Mouse (Mus musculus) limb, embryonic 12.5 days (tissue): ENCODE measurements around the gene Prpf40b. TPM values are rescaled to one million over a fixed set of nuclear protein-coding genes. Genes with fewer than 3 reads are reported as not detected.

Source experiments
- polyA plus RNA-seq: library from polyadenylated mRNA; unstranded; fragments of >200 nt; fragmentation: Nextera tagmentation; extraction: Ambion mirVana; gene quantifications from 2 replicates; pipeline ENCODE4 v1.2.1, GENCODE M21; 2016

The Prpf40b gene
- polyA plus RNA-seq, 1 experiment from 2014 or later = 74.6 TPM

Other genes starting within 250 kb of the Prpf40b start
- gene Prph, start 239.9 kb upstream of the Prpf40b start, polyA plus RNA-seq = 0.19 and 5.1 TPM in 2 replicates
- 39.5 and 47.1 TPM in 2 replicates for gene Troap, start 220.5 kb upstream of the Prpf40b start, polyA plus RNA-seq
- gene C1ql4, start 207.3 kb upstream of the Prpf40b start, polyA plus RNA-seq = 0.19 TPM in 1 of 2 replicates, not detected in the other
- gene Dnajc22, start 201.9 kb upstream of the Prpf40b start, polyA plus RNA-seq = 1.2 and 1.7 TPM in 2 replicates
- 78.7 and 79.2 TPM in 2 replicates for gene Spats2, start 169.2 kb upstream of the Prpf40b start, polyA plus RNA-seq
- gene Kcnh3, start 70.2 kb upstream of the Prpf40b start, polyA plus RNA-seq = 0.13 and 0.24 TPM in 2 replicates
- gene Mcrs1, start 43.1 kb upstream of the Prpf40b start, polyA plus RNA-seq = 154 and 158 TPM in 2 replicates
- not detected in 2 replicates for gene Fam186b, start 801 bp downstream of the Prpf40b start, polyA plus RNA-seq
- 33.6 and 40.6 TPM in 2 replicates for gene Fmnl3, start 75.4 kb downstream of the Prpf40b start, polyA plus RNA-seq
- gene Tmbim6, start 97.8 kb downstream of the Prpf40b start, polyA plus RNA-seq = 240 and 252 TPM in 2 replicates
- 13.6 and 14.6 TPM in 2 replicates for gene Nckap5l, start 162.7 kb downstream of the Prpf40b start, polyA plus RNA-seq
- gene Bcdin3d, start 179.6 kb downstream of the Prpf40b start, polyA plus RNA-seq = 18.6 and 20.2 TPM in 2 replicates
- gene Faim2, start 233.1 kb downstream of the Prpf40b start, polyA plus RNA-seq = 0.20 and 0.24 TPM in 2 replicates